Mouse (Mus musculus): ENCODE measurements at regions not wholly inside any gene's neighbourhood (a gene's known extent, or its start where the extent isn't known, plus 50 kb on each side); places are given as distances from the start of the nearest gene placed in this dataset.

DNA sequence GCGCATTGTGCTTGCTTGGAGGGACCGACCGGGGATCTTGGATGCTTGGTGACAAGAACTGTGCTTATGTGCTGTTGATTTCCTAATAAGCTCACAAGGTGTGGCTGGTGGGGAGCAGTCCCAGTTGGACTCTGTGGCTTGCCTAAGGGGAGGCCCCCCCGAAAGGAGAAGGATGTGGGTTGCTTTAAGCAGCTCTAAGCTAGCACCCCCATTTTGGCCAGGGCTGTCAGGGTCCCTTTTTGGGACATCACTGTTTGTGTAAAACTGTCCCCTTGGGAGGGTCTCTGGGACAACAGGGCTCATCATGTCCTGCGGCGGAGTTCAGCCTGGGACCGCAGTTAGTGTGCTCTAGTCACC is 51.4 kb upstream of the Eef2kmt start:
- TF ChIP-seq CTCF (IDR thresholded peaks at IDR 0.05; ENCODE audit: low read depth) (no peak), EP300 (IDR thresholded peaks at IDR 0.05; ENCODE audit: low read depth) (no peak)

All from liver, embryonic 14.5 days (tissue).